Mouse (Mus musculus) liver, embryonic 16.5 days (tissue): Measurements from ENCODE around the gene Ugt1a6a. TPM values are rescaled to one million over a fixed set of nuclear protein-coding genes. Genes with fewer than 3 reads are reported as not detected.
"Not testable (repeated sequence)": the region's sequence is repeated elsewhere in the genome, so short reads cannot be mapped to it uniquely, and the experiment has no call there.

Experiments
- ATAC-seq: fragments of 200-750 bp; cut with Nextera tagmentation; 2 replicates; pipeline ENCODE4 v1.8.0; 2017; ENCODE audit warnings: low read depth, mild to moderate bottlenecking, moderate number of reproducible peaks, moderate library complexity
- H3K27ac ChIP-seq: fragments of 300-500 bp; sonication (generic); 2 replicates; pipeline ENCODE4 v1.5.1; 2014; ENCODE audit warnings: mild to moderate bottlenecking, low read length
- H3K27me3 ChIP-seq: fragments of 300-500 bp; sonication (generic); 2 replicates; pipeline ENCODE4 v1.6.1; 2014; ENCODE audit warnings: low read depth, low read length, mixed read lengths; ENCODE audit not compliant: control insufficient read depth, insufficient read depth
- H3K36me3 ChIP-seq: fragments of 300-500 bp; sonication (generic); 2 replicates; pipeline ENCODE4 v1.6.1; 2014; ENCODE audit warnings: mild to moderate bottlenecking; ENCODE audit not compliant: control insufficient read depth, insufficient read depth
- H3K4me1 ChIP-seq: fragments of 300-500 bp; sonication (generic); 2 replicates; pipeline ENCODE4 v1.6.1; 2014; ENCODE audit warnings: low read depth, low read length, mixed read lengths; ENCODE audit not compliant: control insufficient read depth
- H3K4me2 ChIP-seq: fragments of 300-500 bp; sonication (generic); 2 replicates; pipeline ENCODE4 v1.6.1; 2014; ENCODE audit warnings: low read depth, low read length, mixed read lengths
- H3K4me3 ChIP-seq: fragments of 300-500 bp; sonication (generic); 2 replicates; pipeline ENCODE4 v1.5.1; 2014; ENCODE audit warnings: low read depth, mild to moderate bottlenecking, low read length
- H3K9ac ChIP-seq: fragments of 300-500 bp; sonication (generic); 2 replicates; pipeline ENCODE4 v1.6.1; 2014; ENCODE audit warnings: low read depth, low read length
- H3K9me3 ChIP-seq: fragments of 300-500 bp; sonication (generic); replicated peaks from 2 replicates; pipeline ENCODE4 v1.6.1; 2016; ENCODE audit warnings: low read length; ENCODE audit not compliant: control insufficient read depth
- WGBS: fragments of 180-500 bp; shearing (Covaris S2); extraction: QIAGEN DNeasy Blood & Tissue Kit; methylation state at CpG from one replicate; pipeline ENCODE4 v1.1.7; 2014; ENCODE audit not compliant: insufficient replicate concordance; 5-methylcytosine and 5-hydroxymethylcytosine counted together
- polyA plus RNA-seq: library from polyadenylated mRNA; unstranded; fragments of >200 nt; fragmentation: Nextera tagmentation; extraction: Ambion mirVana; gene quantifications from 2 replicates; pipeline ENCODE4 v1.2.1, GENCODE M21; 2015

Ugt1a6a gene
- polyA plus RNA-seq, 1 experiment from 2014 or later: 21.8 TPM

DNA sequence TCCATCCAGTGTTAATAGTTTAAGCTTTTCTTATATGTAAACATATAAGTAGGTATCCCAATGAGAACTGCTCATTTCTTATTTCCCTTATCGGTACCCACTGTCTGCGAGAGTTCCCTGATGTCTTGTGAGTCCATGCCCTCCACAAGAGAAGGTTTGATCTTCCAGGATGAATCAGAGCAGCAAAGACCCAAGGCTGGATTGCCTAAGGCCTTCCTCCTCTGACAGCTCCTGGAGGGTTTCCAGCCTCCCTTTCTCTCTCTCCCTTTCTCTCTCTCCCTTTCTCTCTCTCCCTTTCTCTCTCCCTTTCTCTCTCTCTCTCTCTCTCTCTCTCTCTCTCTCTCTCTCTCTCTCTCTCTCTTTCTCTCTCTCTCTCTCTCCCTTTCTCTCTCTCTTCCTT is 5.5 kb upstream of the Ugt1a6a start:
- H3K4me1 ChIP-seq, ATAC-seq, H3K9me3 ChIP-seq, H3K4me2 ChIP-seq, H3K27me3 ChIP-seq, H3K4me3 ChIP-seq, H3K36me3 ChIP-seq, H3K9ac ChIP-seq, H3K27ac ChIP-seq: not testable (repeated sequence)
- WGBS: 60% methylated on average over 2 of the region's 2 CpGs

DNA sequence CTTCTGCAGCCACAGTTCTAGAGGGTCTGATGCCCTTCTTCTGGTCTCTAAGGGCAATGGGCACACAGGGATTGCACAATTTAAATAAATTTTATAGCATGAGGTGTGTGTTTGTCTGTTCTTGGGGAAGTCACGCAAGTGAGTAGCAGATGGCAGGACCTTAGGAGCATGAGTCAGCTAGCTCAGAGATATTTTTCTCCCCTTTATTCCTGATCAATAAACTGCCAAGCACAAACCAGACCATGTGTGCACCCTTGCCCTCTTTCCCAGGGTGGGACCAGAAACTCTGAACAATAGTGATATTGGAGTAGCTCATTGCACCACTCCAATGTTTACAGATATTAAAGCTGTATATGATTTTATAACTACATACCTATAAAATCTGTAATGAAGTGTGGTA is 4.4 kb upstream of the Ugt1a6a start:
- not testable (repeated sequence) for ATAC-seq, H3K4me3 ChIP-seq, H3K36me3 ChIP-seq, H3K27ac ChIP-seq, H3K27me3 ChIP-seq, H3K4me2 ChIP-seq, H3K9me3 ChIP-seq, H3K9ac ChIP-seq, H3K4me1 ChIP-seq
- WGBS: 45% methylated on average over 1 of the region's 1 CpGs

DNA sequence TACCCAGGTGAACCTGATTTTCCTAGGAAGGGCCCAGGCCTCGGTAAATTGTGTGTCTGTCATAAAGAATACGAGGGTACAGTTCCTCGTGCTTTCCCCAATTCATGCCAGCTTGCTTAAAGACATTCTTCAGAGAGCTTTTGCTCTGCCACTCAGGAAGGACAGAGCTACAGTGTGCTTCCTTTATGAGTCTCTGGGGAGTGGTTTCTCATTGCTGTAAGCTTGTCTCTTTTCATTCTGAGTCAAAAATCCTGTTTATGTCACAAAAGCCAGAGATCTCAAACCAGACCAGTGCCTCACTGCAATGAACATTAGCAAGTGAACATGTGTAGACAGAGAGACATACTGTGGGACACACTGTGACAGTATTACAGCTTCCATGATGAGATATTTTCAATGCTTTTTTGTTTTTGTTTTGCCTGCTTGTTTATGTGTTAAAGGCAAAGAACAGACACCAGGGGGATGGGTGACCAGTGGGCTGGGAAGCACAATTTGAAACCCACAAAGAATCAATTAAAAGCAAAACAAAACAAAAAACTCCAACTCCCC is 627 bp upstream of the Ugt1a6a start:
- Histone ChIP-seq H3K36me3 (no peaks in the 10 kb centered on the region), H3K27me3 (no peaks in the 10 kb centered on the region), H3K9me3 (no peaks in the 10 kb centered on the region), H3K4me1 (peaks cover 6% of the 10 kb centered on the region), H3K27ac (no peak overlapping the region), H3K4me2 (no peak overlapping the region), H3K4me3 (no peak overlapping the region), H3K9ac (no peak overlapping the region)
- no peak for ATAC-seq
- 26% methylated on average over 3 of the region's 3 CpGs for whole genome bisulfite sequencing

DNA sequence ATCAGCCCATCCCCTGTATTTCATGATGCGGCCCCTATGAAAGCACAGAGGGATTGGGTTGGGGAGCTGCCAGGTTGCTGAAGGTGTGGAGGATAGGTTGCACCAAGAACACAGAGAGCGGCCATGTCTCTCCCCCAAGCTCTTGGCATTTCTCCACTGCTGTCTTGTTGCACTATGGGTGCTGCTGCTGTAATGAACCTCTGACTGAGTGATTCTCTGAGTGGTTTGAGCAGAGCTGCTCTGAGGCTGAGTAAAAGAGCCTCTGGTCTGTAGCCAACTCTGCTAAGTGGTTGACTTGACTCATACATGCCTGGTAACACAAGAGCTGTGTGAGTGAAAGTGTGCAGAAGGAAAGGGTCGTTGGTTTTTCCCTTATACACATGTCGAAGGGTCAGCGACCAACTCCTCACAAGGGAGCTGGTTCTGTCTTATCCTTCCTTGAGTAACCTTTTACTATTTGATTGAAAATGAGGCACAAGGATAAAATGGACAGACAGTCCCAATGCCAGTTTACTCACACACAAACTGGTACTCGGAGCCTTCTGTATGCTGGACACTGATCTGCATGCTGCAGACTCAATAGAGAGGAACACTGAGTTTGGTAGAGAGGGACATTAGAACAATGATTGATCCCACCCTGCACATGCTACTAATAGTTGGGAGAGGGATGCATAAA is 758 bp downstream of the Ugt1a6a start:
- not testable (repeated sequence) for ATAC-seq, H3K4me3 ChIP-seq, H3K9ac ChIP-seq, H3K4me2 ChIP-seq, H3K27ac ChIP-seq, H3K9me3 ChIP-seq, H3K36me3 ChIP-seq, H3K4me1 ChIP-seq, H3K27me3 ChIP-seq
- WGBS: 63% methylated on average over 5 of the region's 6 CpGs

DNA sequence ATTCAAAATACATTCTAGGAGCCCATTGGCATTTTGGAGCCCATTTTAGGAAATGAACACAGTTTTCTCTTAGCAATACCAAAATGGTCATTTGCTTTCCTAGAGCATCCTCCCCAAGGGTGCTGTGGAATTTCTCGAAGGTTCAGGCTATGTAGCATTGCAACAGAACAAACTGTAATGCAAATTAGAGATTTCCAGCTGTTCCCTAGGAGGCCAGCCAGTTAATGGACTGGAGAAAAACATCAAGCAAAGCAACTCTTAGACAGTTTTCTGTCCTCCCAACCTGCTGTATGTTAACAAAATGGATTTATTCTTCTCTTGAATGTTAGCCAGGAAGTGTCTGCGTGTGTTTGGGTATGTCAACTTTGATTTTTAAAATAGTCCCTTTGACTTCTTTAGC is 2.0 kb downstream of the Ugt1a6a start:
- Histone ChIP-seq H3K4me1 (peaks cover 6% of the 10 kb centered on the region), H3K9ac (no peak overlapping the region), H3K36me3 (no peaks in the 10 kb centered on the region), H3K9me3 (no peaks in the 10 kb centered on the region), H3K27me3 (no peaks in the 10 kb centered on the region), H3K4me2 (no peak overlapping the region), H3K27ac (no peak overlapping the region), H3K4me3 (no peak overlapping the region)
- 51% methylated on average over 2 of the region's 2 CpGs for WGBS
- ATAC-seq: no peak

DNA sequence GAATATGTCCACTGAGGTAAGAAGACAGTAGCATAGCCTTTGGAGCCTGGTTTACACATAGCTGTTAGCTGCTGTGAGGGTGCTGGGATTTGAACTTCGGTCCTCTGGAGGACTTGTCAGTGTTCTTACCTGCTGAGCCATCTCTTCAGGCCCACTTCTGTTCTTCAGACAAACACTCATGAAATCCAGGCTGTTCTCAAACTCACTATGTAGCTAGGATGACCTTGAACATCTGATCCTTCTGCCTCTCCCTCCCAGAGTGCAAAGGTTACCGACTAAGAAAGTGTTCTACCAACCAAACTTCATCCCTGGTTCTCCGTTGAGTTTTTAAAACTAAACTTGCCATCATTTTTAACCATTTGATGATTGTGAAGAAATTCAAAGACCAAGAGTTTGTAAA is 2.7 kb downstream of the Ugt1a6a start:
- Histone ChIP-seq H3K4me2 (no peak overlapping the region), H3K27me3 (no peaks in the 10 kb centered on the region), H3K4me3 (no peak overlapping the region), H3K4me1 (peaks cover 6% of the 10 kb centered on the region), H3K9ac (no peak overlapping the region), H3K36me3 (no peaks in the 10 kb centered on the region), H3K27ac (no peak overlapping the region), H3K9me3 (no peaks in the 10 kb centered on the region)
- ATAC-seq: no peak
- 65% methylated on average over 3 of the region's 3 CpGs for WGBS

DNA sequence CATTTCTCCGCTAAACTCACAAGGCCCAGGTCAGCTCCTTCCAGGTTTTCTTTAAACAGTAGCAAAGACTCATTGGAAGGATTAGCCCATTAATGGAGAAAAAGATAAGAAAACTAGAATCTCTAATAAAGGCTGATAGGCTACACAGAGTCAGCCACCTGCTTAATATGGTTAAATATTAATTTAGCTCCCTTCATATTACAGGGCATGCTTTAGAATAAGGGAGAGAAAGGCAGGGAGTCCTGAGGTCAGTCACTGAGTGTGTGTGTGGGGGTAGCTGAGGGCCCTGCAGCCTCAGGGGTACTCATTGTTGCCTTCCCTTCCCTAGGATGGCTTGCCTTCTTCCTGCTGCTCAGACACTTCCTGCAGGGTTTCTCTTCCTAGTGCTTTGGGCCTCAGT is 3.5 kb downstream of the Ugt1a6a start:
- Histone ChIP-seq H3K4me3 (no peak overlapping the region), H3K4me2 (no peak overlapping the region), H3K9me3 (no peaks in the 10 kb centered on the region), H3K36me3 (no peaks in the 10 kb centered on the region), H3K27ac (no peak overlapping the region), H3K27me3 (no peaks in the 10 kb centered on the region), H3K9ac (no peak overlapping the region), H3K4me1 (peaks cover 6% of the 10 kb centered on the region)
- ATAC-seq: no peak
- 71% methylated on average over 1 of the region's 1 CpGs for WGBS

DNA sequence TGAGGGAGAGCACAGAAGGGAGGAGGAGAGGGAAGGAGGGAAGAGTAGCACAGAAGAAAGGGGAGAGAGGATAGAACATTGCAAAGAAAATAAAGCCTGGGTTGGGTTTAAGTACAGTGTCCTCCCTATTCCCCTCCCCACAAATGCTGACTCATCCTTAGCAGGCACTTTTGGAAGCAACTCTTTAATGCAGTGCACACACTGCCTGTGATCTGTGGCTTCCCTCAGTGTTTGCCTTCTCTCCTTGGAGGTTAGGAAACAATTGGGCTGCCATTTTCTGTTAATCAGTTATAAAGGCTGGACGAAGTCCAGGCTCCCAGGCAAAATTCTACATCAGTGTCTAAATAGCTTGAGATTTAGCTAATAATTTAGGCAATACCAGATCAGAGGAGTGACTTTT is 5.9 kb downstream of the Ugt1a6a start:
- not testable (repeated sequence) for H3K27ac ChIP-seq, H3K27me3 ChIP-seq, H3K4me2 ChIP-seq, H3K9me3 ChIP-seq, H3K4me1 ChIP-seq, H3K4me3 ChIP-seq, H3K36me3 ChIP-seq, H3K9ac ChIP-seq
- 20% methylated on average over 1 of the region's 1 CpGs for WGBS
- ATAC-seq: peak; percentile 96

DNA sequence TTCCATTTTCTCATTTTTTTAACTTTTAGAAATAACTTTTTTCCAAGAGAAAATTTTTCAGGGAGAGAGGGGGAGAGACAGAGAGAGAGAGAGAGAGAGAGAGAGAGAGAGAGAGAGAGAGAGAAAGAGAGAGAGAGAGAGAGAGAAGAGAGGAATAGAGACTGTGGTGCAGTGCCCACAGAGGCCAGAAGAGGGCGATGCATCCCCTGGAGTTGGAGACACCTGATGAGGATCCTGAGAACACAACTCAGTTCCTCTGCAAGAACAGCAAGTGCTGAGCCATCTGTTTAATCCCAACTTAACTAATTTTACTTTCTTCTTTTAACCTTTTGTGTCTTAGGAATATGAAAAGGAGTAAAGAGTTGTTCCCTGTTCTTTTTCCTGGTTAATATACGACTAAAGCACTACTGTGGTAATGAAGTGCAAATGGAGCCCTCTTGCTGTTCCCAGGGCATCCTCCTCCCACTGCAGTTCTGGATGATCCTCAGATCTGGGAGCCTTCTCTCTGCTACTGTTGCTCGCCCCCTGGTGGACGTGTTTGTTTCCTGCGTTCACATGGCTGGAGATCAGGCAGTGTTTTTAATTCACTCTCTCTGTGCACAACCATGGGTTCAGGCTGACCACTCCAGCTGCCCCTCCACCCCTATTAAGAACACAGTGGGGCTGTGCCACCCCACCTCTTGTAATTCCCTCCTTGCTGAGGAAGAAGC is 9.5 kb downstream of the Ugt1a6a start:
- not testable (repeated sequence) for H3K4me2 ChIP-seq, H3K4me3 ChIP-seq, H3K27me3 ChIP-seq, ATAC-seq, H3K9me3 ChIP-seq, H3K9ac ChIP-seq, H3K27ac ChIP-seq, H3K4me1 ChIP-seq, H3K36me3 ChIP-seq
- 3% methylated on average over 5 of the region's 5 CpGs for WGBS
